Mouse (Mus musculus) CH12.LX (cell line): Measurements from ENCODE around the gene Agtrap. TPM values are rescaled to one million over a fixed set of nuclear protein-coding genes. Genes with fewer than 3 reads are reported as not detected.

Experiments used
- DNase-seq: peaks from one replicate; pipeline ENCODE4 v3.0.0-alpha.2; 2013; ENCODE audit errors: extremely low read depth
- H3K27ac ChIP-seq: 2 replicates; pipeline ENCODE4 v1.5.1; 2012; ENCODE audit warnings: low read depth, mild to moderate bottlenecking, control low read depth, moderate library complexity; ENCODE audit not compliant: insufficient read depth
- H3K27me3 ChIP-seq: replicated peaks from 2 replicates; pipeline ENCODE3; 2012; ENCODE audit warnings: inconsistent platforms
- H3K36me3 ChIP-seq, 2 experiments: replicated peaks in 1 of 2; 2 replicates each; pipeline versions ENCODE3 to v1.6.1; 2012; ENCODE audit warnings: inconsistent platforms in 1 of 2, low read length in 1 of 2, mild to moderate bottlenecking in 1 of 2, mixed read lengths in 1 of 2, moderate library complexity in 1 of 2; ENCODE audit not compliant: control insufficient read depth in 1 of 2, insufficient read depth in 1 of 2
- H3K4me1 ChIP-seq, 2 experiments: 2 replicates each; pipeline ENCODE4 v1.6.1; 2012; ENCODE audit warnings: inconsistent platforms in 1 of 2, moderate library complexity in 1 of 2; ENCODE audit not compliant: insufficient read depth in 2 of 2, control insufficient read depth in 1 of 2
- H3K4me2 ChIP-seq: 2 replicates; pipeline ENCODE4 v1.6.1; 2012; ENCODE audit warnings: low read depth, mild to moderate bottlenecking, control low read depth; ENCODE audit not compliant: poor library complexity, insufficient read depth, severe bottlenecking
- H3K4me3 ChIP-seq, 3 experiments: fragments of 150-350 bp in 1 of 3; sonication (generic) in 1 of 3; replicated peaks in 1 of 3; 2 replicates each; pipeline versions ENCODE3 to v1.5.1; 2011 to 2012; ENCODE audit warnings: low read depth in 2 of 3, low read length in 2 of 3, mild to moderate bottlenecking in 2 of 3, moderate library complexity in 2 of 3, control low read depth in 1 of 3, improper control_type of control experiment in 1 of 3, inconsistent platforms in 1 of 3, mixed read lengths in 1 of 3; ENCODE audit not compliant: poor library complexity in 1 of 3
- H3K79me2 ChIP-seq: replicated peaks from 2 replicates; pipeline ENCODE4 v1.6.1; 2012; ENCODE audit warnings: mild to moderate bottlenecking, moderate library complexity; ENCODE audit not compliant: control insufficient read depth, poor library complexity, insufficient read depth, severe bottlenecking; ENCODE audit errors: extremely low read depth
- H3K9ac ChIP-seq: 2 replicates; pipeline ENCODE4 v1.6.1; 2012; ENCODE audit warnings: low read depth, mild to moderate bottlenecking, control low read depth, moderate library complexity; ENCODE audit not compliant: insufficient read depth
- H3K9me3 ChIP-seq: replicated peaks from 2 replicates; pipeline ENCODE3; 2012; ENCODE audit warnings: low read length, inconsistent platforms, mixed read lengths
- BHLHE40 ChIP-seq: IDR thresholded peaks from 2 replicates; pipeline ENCODE4 v1.6.1; 2011; ENCODE audit warnings: mild to moderate bottlenecking, low read depth, low read length, improper control_type of control experiment
- CTCF ChIP-seq, 2 experiments: IDR thresholded peaks in 1 of 2; conservative IDR thresholded peaks in 1 of 2; 2 replicates each; pipeline ENCODE4 v1.5.1; 2011 to 2012; ENCODE audit warnings: low read depth in 2 of 2, low read length in 2 of 2, improper control_type of control experiment in 1 of 2, inconsistent platforms in 1 of 2, mild to moderate bottlenecking in 1 of 2, moderate library complexity in 1 of 2
- E2F4 ChIP-seq: IDR thresholded peaks from 2 replicates; pipeline ENCODE4 v1.6.1; 2011; ENCODE audit warnings: low read depth, low read length, improper control_type of control experiment; ENCODE audit not compliant: insufficient replicate concordance
- ELF1 ChIP-seq: IDR thresholded peaks from 2 replicates; pipeline ENCODE4 v1.6.1; 2014; ENCODE audit warnings: low read depth, mild to moderate bottlenecking, inconsistent platforms, low read length, improper control_type of control experiment
- GABPA ChIP-seq: IDR thresholded peaks from 2 replicates; pipeline ENCODE4 v1.6.1; 2012; ENCODE audit warnings: low read depth, low read length, improper control_type of control experiment, inconsistent platforms; ENCODE audit not compliant: insufficient replicate concordance
- IRF4 ChIP-seq: IDR thresholded peaks from 2 replicates; pipeline ENCODE4 v1.6.1; 2014; ENCODE audit warnings: low read depth, mild to moderate bottlenecking, inconsistent platforms, low read length, improper control_type of control experiment
- JUND ChIP-seq: conservative IDR thresholded peaks from 2 replicates; pipeline ENCODE4 v1.6.1; 2011; ENCODE audit warnings: low read depth, low read length, improper control_type of control experiment
- MAX ChIP-seq: IDR thresholded peaks from 2 replicates; pipeline ENCODE4 v1.6.1; 2011; ENCODE audit warnings: low read length, improper control_type of control experiment
- MYC ChIP-seq: IDR thresholded peaks from 2 replicates; pipeline ENCODE4 v1.6.1; 2011; ENCODE audit warnings: low read depth, mild to moderate bottlenecking, improper control_type of control experiment, low read length
- NRF1 ChIP-seq: IDR thresholded peaks from 2 replicates; pipeline ENCODE4 v1.6.1; 2014; ENCODE audit warnings: low read depth, mild to moderate bottlenecking, inconsistent platforms, low read length, improper control_type of control experiment, moderate library complexity
- POLR2AphosphoS2 ChIP-seq: IDR thresholded peaks from 2 replicates; pipeline ENCODE4 v1.6.1; 2011; ENCODE audit warnings: low read depth, low read length, improper control_type of control experiment
- RAD21 ChIP-seq: IDR thresholded peaks from 2 replicates; pipeline ENCODE4 v1.6.1; 2011; ENCODE audit warnings: low read depth, mild to moderate bottlenecking, low read length, improper control_type of control experiment, moderate library complexity
- RCOR1 ChIP-seq: conservative IDR thresholded peaks from 2 replicates; pipeline ENCODE4 v1.6.1; 2012; ENCODE audit warnings: low read depth, mild to moderate bottlenecking, inconsistent platforms, low read length, improper control_type of control experiment
- SMC3 ChIP-seq: IDR thresholded peaks from 2 replicates; pipeline ENCODE4 v1.6.1; 2011; ENCODE audit warnings: low read depth, low read length, improper control_type of control experiment
- TBP ChIP-seq: conservative IDR thresholded peaks from 2 replicates; pipeline ENCODE4 v1.6.1; 2011; ENCODE audit warnings: low read depth, low read length, improper control_type of control experiment
- TCF12 ChIP-seq: IDR thresholded peaks from 2 replicates; pipeline ENCODE4 v1.6.1; 2014; ENCODE audit warnings: low read depth, mild to moderate bottlenecking, inconsistent platforms, low read length, improper control_type of control experiment
- UBTF ChIP-seq: IDR thresholded peaks from 2 replicates; pipeline ENCODE4 v1.6.1; 2012; ENCODE audit warnings: low read depth, mild to moderate bottlenecking, inconsistent platforms, low read length, improper control_type of control experiment, moderate library complexity
- USF2 ChIP-seq: conservative IDR thresholded peaks from 2 replicates; pipeline ENCODE4 v1.6.1; 2011; ENCODE audit warnings: low read depth, low read length, improper control_type of control experiment
- ZC3H11A ChIP-seq: IDR thresholded peaks from 2 replicates; pipeline ENCODE4 v1.6.1; 2012; ENCODE audit warnings: low read depth, mild to moderate bottlenecking, inconsistent platforms, low read length, improper control_type of control experiment
- ZNF384 ChIP-seq: IDR thresholded peaks from 2 replicates; pipeline ENCODE4 v1.6.1; 2012; ENCODE audit warnings: low read depth, low read length, improper control_type of control experiment, inconsistent platforms
- dilution Hi-C: fragments of 300-500 bp; cut with MboI; formaldehyde crosslinking; loops from 2 replicates; pipeline ENCODE4 v1.14.3; 2020; ENCODE audit warnings: low sequenced_read_pairs; ENCODE audit not compliant: extremely low pct_unique_long_range_greater_than_20kb, extremely low pct_ligation_motif_present
- in situ Hi-C: fragments of 300-500 bp; cut with MboI; formaldehyde crosslinking; loops from 3 replicates; pipeline ENCODE4 v1.14.3; 2019; ENCODE audit warnings: low sequenced_read_pairs, low pct_ligation_motif_present, low pct_unique_long_range_greater_than_20kb, mixed read lengths
- polyA plus RNA-seq: library from polyadenylated mRNA; unstranded; fragments of >175 nt; gene quantifications from 2 replicates; pipeline ENCODE4 v1.2.1, GENCODE M21; 2012; ENCODE audit warnings: low read depth; ENCODE audit not compliant: insufficient read length
- total RNA-seq, 2 experiments: library from RNA; depleted of rRNA; stranded (reverse); fragments of 300-350 nt in 1 of 2; fragments of >200 nt in 1 of 2; gene quantifications; 2 replicates each; pipeline ENCODE4 v1.2.3; 2012 to 2014

The Agtrap gene
- total and polyA plus RNA-seq, 3 experiments: 4.1 to 6.2 (median 5.9) TPM

DNA sequence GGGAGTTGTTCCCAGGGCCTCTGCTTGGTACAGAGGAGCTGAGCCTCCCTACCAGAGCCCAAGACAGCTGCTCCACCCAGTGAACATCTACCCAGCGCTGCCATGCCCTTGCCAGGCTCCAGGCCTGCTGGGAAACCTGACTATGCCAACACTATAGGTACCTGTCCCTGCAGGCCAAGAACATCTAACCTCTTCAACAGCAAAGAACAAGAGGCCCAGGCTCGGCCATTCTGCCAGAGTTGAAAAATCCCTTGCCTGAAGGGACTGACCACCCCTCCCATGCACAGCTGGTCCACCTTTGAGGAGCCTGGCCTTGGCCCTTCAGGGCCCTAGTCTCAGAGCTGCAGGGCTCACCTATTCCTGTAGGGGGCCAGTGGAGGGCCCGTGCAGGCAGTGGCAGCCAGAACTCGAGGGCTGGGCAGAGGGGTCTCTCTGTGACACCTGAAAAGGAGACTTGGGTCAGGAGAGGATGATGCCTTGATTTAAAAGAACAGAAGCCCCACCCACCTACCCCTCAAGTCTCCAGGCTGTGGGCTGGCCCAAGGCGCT is 30.1 kb downstream of the Agtrap start:
- Histone ChIP-seq H3K9ac (no peak overlapping the region), H3K27me3 (no peaks in the 10 kb centered on the region), H3K9me3 (no peaks in the 10 kb centered on the region), H3K27ac (no peak overlapping the region), H3K36me3 (peaks cover 65 to 78% of the 10 kb centered on the region in 2 experiments), H3K79me2 (no peaks in the 10 kb centered on the region), H3K4me2 (no peak overlapping the region), H3K4me3 (no peak overlapping the region), H3K4me1 (peaks cover 5 to 32% of the 10 kb centered on the region in 2 experiments; a peak in 3 of 4 replicates)
- no peak for DNase-seq
- dilution Hi-C loops (no loop called here), in situ Hi-C loops (no loop called here)
- TF ChIP-seq RAD21 (no peak), JUND (no peak), TBP (no peak), IRF4 (no peak), CTCF (conservative IDR thresholded peaks at IDR 0.05 in 1 of 2, IDR thresholded peaks at IDR 0.05 in 1 of 2; ENCODE audit: low read depth in 2 of 2, low read length in 2 of 2) (peak in 1 of 2 experiments; percentile 39; a peak in 2 of 4 replicates), BHLHE40 (no peak), ZNF384 (no peak)

DNA sequence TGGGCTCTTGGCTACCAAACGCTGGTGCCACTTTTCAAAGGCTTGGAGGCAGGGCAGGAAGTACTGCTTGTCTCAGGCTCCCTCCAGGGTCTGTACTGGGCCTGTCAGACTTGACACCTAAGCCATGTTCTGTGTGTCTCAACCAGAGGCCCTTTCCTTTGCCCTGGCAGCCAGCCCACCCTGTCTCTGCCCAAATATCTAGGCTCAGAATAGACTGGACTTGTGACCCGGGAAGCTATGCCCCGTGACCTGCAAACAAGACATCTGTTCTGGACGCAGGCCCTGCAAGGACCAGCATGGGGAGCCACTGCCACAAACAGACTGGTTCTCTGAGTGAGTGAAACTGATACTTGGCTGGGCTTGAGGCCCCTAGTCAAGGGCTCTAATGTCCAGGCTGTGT is 31.0 kb downstream of the Agtrap start:
- dilution Hi-C loops: no loop called here
- in situ Hi-C loops: no loop called here
- Histone ChIP-seq H3K9ac (no peak overlapping the region), H3K27ac (no peak overlapping the region), H3K4me1 (peaks cover 5 to 27% of the 10 kb centered on the region in 2 experiments; a peak in 3 of 4 replicates), H3K27me3 (no peaks in the 10 kb centered on the region), H3K4me3 (no peak overlapping the region), H3K9me3 (no peaks in the 10 kb centered on the region), H3K79me2 (no peaks in the 10 kb centered on the region), H3K36me3 (peaks cover 75 to 87% of the 10 kb centered on the region in 2 experiments), H3K4me2 (no peak overlapping the region)
- DNase-seq: no peak
- TF ChIP-seq SMC3 (no peak), NRF1 (no peak), ELF1 (no peak), MYC (no peak), RCOR1 (no peak), USF2 (no peak), IRF4 (peak; percentile 39; the same call in 1 of the 2 replicates), ZC3H11A (no peak), E2F4 (no peak), POLR2AphosphoS2 (no peak), ZNF384 (no peak), TCF12 (0 out of 2 replicates have a peak, but pooled peaks have one; percentile 14), UBTF (no peak), GABPA (no peak), MAX (no peak), RAD21 (no peak)
